Mouse (Mus musculus) right cerebral cortex, postnatal 25 days (tissue): ENCODE data around the gene Cacna1a.
A peak's percentile ranks its signal among the peaks of the same experiment; 100 is the strongest.
"Not testable (repeated sequence)": the region's sequence is repeated elsewhere in the genome, so short reads cannot be mapped to it uniquely, and the experiment has no call there.

Experiments used
- DNase-seq: peaks from one replicate; pipeline ENCODE4 v3.0.0; 2022

Cacna1a gene

GRCm38 (mm10) chr8:84594099-84594780, 206.0 kb downstream of the Cacna1a start:
- DNase-seq: peak; percentile 61

- peak; percentile 31 for DNase-seq
Measured at GRCm38 (mm10) chr8:84595648-84596047, 207.4 kb downstream of the Cacna1a start.

- DNase-seq: no peak
Measured at GRCm38 (mm10) chr8:84599401-84599800, 211.2 kb downstream of the Cacna1a start.

DNA sequence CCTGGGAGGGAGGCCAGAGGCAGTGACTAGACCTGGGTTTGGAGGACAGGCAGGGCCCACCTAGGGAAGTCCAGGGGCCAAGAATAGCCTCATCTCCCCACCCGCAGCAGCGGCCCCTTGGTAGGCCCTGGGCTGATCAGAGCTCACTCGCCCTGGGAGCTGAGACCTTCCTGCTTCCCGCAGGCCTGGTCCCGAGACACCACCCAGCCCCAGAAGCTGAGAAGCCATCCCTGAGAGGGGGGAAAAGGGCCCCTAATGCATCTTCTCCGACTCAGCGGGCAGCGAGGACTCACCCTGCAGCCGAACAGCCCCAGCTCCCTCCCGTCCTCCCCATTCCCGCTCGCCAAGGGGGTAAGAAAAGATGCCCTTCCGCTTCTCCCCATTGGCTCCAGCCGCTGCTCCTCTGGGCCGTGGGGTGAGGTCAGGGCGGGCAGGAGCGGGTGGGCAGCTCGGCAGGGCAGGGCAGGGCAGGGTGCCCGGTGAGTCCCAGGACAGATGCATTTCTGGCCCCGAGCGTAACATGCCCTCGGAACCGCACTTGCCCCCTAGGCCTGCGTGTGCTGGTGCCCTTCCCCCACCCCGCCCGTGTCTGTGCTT, 212.2 kb downstream of the Cacna1a start:
- DNase-seq: no peak

GRCm38 (mm10) chr8:84601221-84601751, 213.0 kb downstream of the Cacna1a start:
- no peak for DNase-seq

GRCm38 (mm10) chr8:84614512-84615223, 226.4 kb downstream of the Cacna1a start:
- no peak for DNase-seq

DNA sequence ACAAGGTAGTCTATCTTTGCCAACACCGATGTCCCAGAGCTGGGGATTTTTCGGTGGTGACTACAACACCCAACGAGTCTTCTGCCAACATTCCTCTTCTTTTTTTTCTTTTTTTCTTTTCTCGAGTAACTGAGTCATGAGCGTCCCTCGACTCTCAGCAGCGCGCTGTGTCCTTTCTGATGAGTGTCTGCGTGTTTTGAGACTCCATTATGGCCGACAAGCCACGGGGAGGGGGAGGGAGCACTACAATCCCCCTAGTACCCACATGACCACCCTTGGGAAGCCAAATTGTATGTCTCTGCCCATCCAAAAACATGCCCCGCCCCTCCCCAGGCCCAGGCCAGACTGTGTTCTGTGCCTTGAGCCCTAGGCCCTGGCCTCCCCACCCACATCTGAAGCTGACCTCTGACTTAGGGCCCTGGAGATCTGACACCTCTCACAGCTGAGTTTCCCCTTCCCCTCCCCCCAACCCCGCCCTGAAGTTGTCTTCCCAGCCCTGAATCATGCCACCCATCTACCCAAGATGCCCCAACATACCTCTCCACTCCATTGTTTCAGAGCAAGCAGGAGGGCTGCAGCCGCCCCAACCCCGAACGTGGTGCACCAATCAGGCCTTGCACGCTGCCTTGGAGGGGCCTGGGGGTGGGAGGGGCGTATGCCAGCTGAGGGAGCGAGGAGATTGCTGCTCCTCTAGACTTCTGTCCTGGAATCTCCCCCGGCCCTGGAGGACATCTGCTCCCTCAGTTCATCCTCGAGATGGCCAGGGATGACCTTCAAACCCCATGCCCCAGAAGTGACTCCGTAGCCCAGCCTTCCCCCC, 227.6 kb downstream of the Cacna1a start:
- no peak for DNase-seq

- no peak for DNase-seq
Measured at GRCm38 (mm10) chr8:84617005-84617404, 228.8 kb downstream of the Cacna1a start.

- no peak for DNase-seq
Measured at GRCm38 (mm10) chr8:84621102-84621625, 232.9 kb downstream of the Cacna1a start.

DNA sequence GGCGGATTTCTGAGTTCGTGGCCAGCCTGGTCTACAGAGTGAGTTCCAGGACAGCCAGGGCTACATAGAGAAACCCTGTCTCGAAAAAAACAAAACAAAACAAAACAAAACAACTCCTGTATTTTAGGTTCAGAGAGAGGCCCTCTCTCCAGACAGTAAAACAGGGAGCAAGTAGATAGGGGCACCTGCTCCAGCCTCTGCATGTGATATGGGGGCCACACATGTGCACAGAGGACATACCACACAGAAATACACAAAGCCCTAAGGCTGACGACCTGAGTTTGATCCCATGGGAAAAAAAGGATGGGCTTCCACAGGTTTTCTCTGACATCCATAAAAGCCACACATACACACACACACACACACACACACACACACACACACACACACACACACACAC, 235.2 kb downstream of the Cacna1a start:
- DNase-seq: not testable (repeated sequence)

DNA sequence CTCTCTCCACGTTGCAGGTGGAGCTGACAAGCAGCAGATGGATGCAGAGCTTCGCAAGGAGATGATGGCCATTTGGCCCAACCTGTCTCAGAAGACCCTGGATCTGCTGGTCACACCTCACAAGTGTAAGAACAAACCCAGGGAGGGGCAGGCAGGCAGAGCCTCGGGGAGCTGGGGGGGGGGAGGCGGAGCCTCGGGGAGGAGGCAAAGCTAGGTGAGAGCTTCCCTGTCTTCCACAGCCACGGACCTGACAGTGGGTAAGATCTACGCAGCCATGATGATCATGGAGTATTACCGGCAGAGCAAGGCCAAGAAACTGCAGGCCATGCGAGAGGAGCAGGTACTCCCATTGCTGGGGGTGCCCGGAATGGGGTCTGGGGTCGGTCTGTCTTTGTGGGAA, 241.3 kb downstream of the Cacna1a start:
- no peak for DNase-seq

DNA sequence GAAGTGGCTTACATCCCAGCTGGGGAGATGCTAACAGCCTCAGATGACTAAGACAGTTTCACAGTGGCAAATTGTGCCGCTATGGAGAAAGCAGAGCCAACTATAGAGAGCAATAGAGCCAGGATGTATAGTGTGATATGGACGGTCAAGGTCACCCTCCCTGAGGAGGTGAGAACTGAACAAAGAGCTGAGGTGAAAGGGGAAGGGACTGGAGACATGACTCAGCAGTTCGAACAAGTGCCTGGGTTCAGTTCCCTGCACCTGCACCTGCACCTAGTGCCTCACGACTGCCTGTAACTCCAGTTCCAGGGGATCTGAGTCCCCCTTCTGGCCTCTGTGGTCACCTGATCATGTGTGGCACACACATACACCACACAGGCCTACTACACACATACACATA, 241.9 kb downstream of the Cacna1a start:
- no peak for DNase-seq

GRCm38 (mm10) chr8:84631813-84632212, 243.6 kb downstream of the Cacna1a start:
- DNase-seq: no peak

DNA sequence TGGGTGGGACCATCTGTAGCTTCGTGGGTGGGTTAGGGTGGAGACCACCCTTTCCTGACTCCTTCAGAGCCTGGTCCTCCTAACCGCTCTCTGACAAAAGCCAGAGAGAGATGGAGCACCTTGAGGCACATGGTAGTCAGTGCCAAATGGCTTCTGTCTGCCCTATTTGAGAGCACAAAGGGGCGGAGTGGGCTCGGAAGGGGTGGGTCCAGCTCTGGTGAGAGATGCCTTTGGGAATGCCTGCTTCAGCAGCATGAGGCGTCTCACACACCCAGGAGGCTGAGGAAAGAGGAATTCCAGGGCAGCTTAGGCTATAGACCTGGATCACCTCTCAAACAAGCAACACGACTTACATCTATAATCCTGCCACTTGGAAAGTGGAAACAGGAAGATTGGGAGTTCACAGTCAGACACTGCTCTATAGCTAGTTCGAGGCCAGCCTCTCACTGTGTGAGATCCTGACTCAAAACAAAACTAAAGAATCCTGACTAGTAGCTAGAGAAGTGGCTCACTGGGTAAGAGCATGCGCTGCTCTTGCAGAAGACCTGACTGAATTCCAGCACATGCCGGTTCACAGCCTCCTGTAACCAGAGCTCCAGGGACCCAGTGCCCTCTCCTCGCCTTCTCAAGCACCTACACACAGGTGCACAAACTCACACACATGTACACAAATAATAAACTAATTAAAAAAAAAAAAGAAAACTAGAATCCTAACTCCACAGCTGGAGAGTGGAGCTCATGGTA, 245.8 kb downstream of the Cacna1a start:
- no peak for DNase-seq

- no peak for DNase-seq
Measured at GRCm38 (mm10) chr8:84634849-84635304, 246.6 kb downstream of the Cacna1a start.

GRCm38 (mm10) chr8:84635397-84636050, 247.3 kb downstream of the Cacna1a start:
- no peak for DNase-seq

DNA sequence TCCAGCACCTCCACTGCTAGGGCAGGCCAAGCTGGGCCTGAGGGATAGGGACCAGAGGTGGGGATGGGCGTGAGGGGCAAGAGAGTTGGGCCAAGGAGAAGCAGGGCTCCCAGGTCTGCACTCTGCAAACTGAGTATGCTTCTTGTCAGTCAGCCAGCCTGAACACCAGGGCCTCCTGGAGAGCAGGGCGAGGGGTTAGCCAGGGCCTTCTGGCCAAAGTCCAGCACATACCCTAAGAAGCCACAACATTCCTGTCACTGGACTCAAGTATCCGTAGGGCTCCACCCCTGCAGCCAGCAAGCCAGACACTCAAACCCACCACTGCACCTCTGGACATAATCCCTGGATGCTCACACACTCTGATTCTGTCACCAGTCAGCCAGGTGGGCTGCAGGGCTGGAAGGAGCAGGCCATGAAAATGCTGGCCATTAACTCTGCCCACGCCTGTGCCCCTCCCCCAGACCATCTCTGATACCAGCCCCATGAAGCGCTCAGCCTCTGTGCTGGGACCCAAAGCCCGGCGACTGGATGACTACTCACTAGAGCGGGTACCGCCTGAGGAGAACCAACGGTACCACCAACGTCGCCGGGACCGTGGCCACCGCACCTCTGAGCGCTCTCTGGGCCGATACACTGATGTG, 247.9 kb downstream of the Cacna1a start:
- no peak for DNase-seq

DNA sequence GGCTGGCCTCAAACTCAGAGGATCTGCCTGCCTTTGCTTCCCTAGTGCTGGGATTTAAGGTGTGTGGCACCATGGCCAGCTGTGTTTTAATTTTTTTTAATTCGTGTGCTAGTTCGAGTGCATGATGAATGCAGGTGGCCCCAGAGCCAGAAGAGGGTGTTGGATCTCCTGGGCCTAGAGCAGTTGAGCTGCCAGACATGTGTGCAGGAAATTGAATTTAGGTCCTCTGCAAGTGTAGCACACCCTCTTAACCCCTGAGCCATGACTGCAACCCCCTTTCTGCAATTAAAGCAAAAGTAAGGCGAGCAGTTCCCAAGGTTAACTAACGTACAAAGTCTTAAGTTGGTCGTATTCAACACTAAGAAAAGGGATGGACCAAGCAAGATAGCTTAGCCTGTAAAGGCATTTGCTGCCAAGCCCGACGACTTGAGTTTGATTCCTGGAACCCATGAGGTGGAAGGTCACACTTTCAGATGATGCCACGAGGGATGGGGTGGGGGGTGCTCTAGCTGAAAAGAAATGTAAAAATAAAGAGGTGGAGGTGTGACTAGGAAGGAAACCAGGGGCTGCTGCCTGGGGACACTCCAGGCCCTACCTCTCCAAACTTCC, 249.8 kb downstream of the Cacna1a start:
- no peak for DNase-seq

DNA sequence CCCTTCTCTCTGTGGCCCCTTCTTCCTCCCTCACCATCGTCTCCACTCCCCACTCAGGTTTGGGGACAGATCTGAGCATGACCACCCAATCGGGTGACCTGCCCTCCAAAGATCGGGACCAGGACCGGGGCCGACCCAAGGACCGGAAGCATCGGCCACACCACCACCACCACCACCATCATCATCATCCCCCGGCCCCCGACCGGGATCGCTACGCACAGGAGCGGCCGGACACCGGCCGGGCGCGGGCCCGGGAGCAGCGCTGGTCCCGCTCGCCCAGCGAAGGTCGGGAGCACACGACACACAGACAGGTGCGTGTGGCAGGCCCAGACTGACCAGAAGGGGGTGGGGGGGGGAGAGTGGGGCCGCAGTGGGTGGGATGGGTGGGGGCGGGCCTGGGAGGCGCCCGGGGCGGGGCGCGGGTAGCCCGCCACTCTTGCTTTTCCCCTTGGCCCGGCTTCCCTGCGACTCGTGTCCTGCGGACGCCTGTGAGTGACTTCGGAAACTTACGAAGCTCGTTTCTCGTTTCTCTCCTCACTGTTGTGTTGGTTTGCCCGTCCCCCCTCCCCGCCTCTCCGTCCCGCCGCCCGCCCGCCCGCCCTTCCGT, 250.4 kb downstream of the Cacna1a start:
- no peak for DNase-seq
